Mouse (Mus musculus) lung, embryonic 15.5 days (tissue): ENCODE data around the gene Spock3. TPM values are rescaled to one million over a fixed set of nuclear protein-coding genes. Genes with fewer than 3 reads are reported as not detected.
A peak's percentile ranks its signal among the peaks of the same experiment; 100 is the strongest.
"Not testable (repeated sequence)": the region's sequence is repeated elsewhere in the genome, so short reads cannot be mapped to it uniquely, and the experiment has no call there.

Source experiments
- ATAC-seq: fragments of 200-750 bp; cut with Nextera tagmentation; 2 replicates; pipeline ENCODE4 v1.8.0; 2017; ENCODE audit warnings: moderate number of reproducible peaks, borderline replicate concordance; ENCODE audit not compliant: low FRiP score, low TSS enrichment; ENCODE audit errors: extremely low read depth
- H3K27ac ChIP-seq: fragments of 300-500 bp; sonication (generic); 2 replicates; pipeline ENCODE4 v1.5.1; 2015; ENCODE audit warnings: moderate library complexity, mild to moderate bottlenecking, inconsistent platforms
- H3K27me3 ChIP-seq: fragments of 300-500 bp; sonication (generic); 2 replicates; pipeline ENCODE4 v1.6.1; 2015; ENCODE audit warnings: inconsistent platforms
- H3K36me3 ChIP-seq: fragments of 300-500 bp; sonication (generic); 2 replicates; pipeline ENCODE4 v1.6.1; 2015; ENCODE audit warnings: inconsistent platforms
- H3K4me1 ChIP-seq: fragments of 300-500 bp; sonication (generic); 2 replicates; pipeline ENCODE4 v1.6.1; 2015; ENCODE audit warnings: inconsistent platforms
- H3K4me2 ChIP-seq: fragments of 300-500 bp; sonication (generic); 2 replicates; pipeline ENCODE4 v1.6.1; 2015; ENCODE audit warnings: inconsistent platforms, mild to moderate bottlenecking, moderate library complexity
- H3K4me3 ChIP-seq: fragments of 300-500 bp; sonication (generic); 2 replicates; pipeline ENCODE4 v1.5.1; 2015; ENCODE audit warnings: mild to moderate bottlenecking, inconsistent platforms
- H3K9ac ChIP-seq: fragments of 300-500 bp; sonication (generic); 2 replicates; pipeline ENCODE4 v1.6.1; 2015; ENCODE audit warnings: inconsistent platforms
- H3K9me3 ChIP-seq: fragments of 300-500 bp; sonication (generic); 2 replicates; pipeline ENCODE4 v1.6.1; 2016; ENCODE audit warnings: inconsistent platforms
- WGBS: fragments of 180-500 bp; shearing (Covaris S2); methylation state at CpG from one replicate; pipeline ENCODE4 v1.1.7; 2015; 5-methylcytosine and 5-hydroxymethylcytosine counted together
- polyA plus RNA-seq: library from polyadenylated mRNA; unstranded; fragments of >200 nt; fragmentation: Nextera tagmentation; extraction: Ambion mirVana; gene quantifications from 2 replicates; pipeline ENCODE4 v1.2.1, GENCODE M21; 2015

Gene Spock3
- 1.7 and 1.8 TPM in 2 replicates for polyA plus RNA-seq

DNA sequence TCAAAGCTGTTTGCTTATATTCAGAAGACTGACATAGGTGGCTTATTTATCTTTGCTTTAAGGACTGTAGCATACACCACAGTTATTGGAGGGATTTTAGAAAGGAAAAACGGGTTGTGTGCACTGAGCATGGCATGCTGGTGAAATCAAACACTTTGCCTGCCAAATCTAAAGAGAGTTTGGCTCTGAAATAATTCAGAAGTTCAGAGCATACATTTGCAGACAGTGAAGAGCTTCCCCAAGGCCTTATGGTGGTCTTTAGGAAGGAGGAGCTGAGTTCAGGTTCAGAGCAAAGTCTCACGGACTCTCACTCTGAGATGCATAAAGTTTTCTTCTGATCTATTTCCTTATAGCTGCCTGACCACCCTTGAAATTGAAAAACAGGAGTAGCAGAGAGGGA is at the start of gene Spock3:
Gene Spock3, plus strand, starts transcription at position 301 of the 400 bp plus-strand sequence.
- H3K4me2 ChIP-seq = peak within 1 kb of the TSS; percentile 91
- H3K9ac ChIP-seq = peak within 1 kb of the TSS; percentile 34; the same call in 1 of the 2 replicates
- H3K9me3 ChIP-seq = no peaks in the 10 kb centered on the region
- ATAC-seq = no peak
- no peaks in the 10 kb centered on the region for H3K27me3 ChIP-seq
- H3K4me1 ChIP-seq = 0 out of 2 replicates have a peak, but pooled peaks cover 3% of the 10 kb centered on the region
- no peaks in the 10 kb centered on the region for H3K36me3 ChIP-seq
- 23% methylated on average over 2 of the region's 2 CpGs for WGBS
- H3K4me3 ChIP-seq = peak within 1 kb of the TSS; percentile 41
- H3K27ac ChIP-seq = no peak within 1 kb of the TSS

DNA sequence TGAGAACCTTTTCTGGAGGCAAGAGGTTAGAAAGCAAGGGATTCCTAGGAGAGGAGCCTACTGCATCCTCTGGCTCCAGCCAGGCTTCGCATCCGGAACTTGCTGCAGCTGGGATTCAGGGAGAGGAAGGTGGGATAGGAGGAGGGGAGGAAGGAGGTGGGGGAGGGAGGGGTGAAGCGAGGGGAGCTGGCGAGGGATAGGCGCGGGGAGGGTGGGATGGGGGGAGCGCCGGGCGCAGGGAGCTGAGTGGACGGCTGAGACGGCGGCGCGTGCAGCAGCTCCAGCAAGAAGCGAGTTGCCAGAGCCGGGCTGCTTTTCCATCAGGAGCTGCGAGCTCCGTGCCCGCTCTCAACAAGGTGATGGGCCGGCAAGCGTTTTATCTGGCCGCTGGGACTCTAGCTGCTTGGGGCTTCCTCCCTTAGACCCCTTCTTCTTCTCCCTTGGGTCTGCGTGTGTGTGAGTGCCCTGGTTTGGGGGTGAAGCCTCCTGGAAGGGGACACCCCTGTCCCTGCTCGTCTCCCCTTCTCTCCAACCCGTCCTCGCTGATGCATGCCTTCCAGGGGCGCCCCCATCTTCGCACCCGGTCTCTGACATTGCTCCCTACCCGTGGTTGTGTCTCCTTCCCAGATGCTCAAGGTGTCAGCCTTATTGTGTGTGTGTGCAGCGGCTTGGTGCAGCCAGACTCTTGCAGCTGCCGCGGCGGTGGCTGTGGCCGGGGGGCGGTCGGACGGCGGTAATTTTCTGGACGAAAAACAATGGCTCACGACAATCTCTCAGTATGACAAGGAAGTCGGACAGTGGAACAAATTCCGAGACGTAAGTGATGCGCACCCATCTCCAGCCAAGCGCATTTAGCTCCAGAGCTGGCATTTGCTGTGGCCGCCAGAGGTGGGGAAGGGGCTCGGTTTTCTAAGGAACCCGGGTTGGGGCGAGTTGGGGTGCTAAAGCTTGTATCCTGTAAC is 645 bp downstream of the Spock3 start:
- no peaks in the 10 kb centered on the region for H3K36me3 ChIP-seq
- under 1% methylated on average over 48 of the region's 50 CpGs for WGBS
- no peaks in the 10 kb centered on the region for H3K27me3 ChIP-seq
- peak; percentile 42; the same call in 1 of the 2 replicates for ATAC-seq
- peak overlapping the region; percentile 34; the same call in 1 of the 2 replicates for H3K9ac ChIP-seq
- no peaks in the 10 kb centered on the region for H3K9me3 ChIP-seq
- H3K4me3 ChIP-seq = peak overlapping the region; percentile 41
- no peak overlapping the region for H3K27ac ChIP-seq
- H3K4me1 ChIP-seq = 0 out of 2 replicates have a peak, but pooled peaks cover 3% of the 10 kb centered on the region
- H3K4me2 ChIP-seq = peak overlapping the region; percentile 91

DNA sequence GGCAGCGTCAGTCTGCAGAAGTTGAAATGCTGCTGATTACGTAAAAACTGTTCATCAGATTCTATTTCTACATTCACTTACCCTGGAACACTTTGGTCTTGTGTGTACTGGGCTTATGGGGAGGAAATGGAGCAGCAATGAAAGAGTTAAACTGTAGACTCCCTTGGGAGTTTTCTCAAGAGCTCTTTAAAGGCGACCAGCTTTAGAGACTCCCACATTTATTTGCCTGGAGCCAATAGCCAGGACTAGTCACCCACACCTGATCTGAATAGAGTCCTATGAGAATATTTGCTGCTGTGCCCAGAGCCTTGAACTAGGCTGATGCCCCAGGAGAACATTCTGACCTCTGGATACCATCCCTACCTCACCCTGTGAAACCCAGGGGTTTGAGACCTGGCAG is 1.7 kb downstream of the Spock3 start:
- no peaks in the 10 kb centered on the region for H3K27me3 ChIP-seq
- no peak for ATAC-seq
- H3K4me3 ChIP-seq = peak overlapping the region; percentile 41
- no peaks in the 10 kb centered on the region for H3K36me3 ChIP-seq
- 0 out of 2 replicates have a peak, but pooled peaks cover 3% of the 10 kb centered on the region for H3K4me1 ChIP-seq
- H3K27ac ChIP-seq = no peak overlapping the region
- no peaks in the 10 kb centered on the region for H3K9me3 ChIP-seq
- peak overlapping the region; percentile 91 for H3K4me2 ChIP-seq
- 10% methylated on average over 3 of the region's 3 CpGs for WGBS
- no peak overlapping the region for H3K9ac ChIP-seq

DNA sequence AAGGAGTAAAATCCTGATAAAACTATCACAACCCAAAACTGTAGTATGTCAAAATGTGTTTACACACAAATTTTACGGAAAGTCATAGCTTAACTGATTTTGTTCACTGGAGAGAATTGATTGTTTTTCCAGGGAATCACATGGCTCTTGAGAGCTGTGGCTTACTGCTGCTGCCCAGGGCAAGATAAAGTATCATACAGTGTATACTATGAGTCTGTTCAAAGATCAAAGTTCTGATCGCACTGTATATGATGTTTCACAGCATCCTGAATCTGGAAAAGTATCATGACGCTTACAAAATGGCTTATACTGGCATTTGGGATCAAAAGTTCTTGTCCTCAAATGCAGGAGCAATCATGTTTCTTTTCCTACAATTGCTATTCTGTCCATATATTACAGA is 11.8 kb downstream of the Spock3 start:
- no peaks in the 10 kb centered on the region for H3K36me3 ChIP-seq
- 69% methylated on average over 3 of the region's 3 CpGs for WGBS
- no peak overlapping the region for H3K4me2 ChIP-seq
- no peak for ATAC-seq
- H3K27me3 ChIP-seq = no peaks in the 10 kb centered on the region
- no peak overlapping the region for H3K27ac ChIP-seq
- no peak overlapping the region for H3K4me3 ChIP-seq
- no peaks in the 10 kb centered on the region for H3K4me1 ChIP-seq
- no peaks in the 10 kb centered on the region for H3K9me3 ChIP-seq
- no peak overlapping the region for H3K9ac ChIP-seq

DNA sequence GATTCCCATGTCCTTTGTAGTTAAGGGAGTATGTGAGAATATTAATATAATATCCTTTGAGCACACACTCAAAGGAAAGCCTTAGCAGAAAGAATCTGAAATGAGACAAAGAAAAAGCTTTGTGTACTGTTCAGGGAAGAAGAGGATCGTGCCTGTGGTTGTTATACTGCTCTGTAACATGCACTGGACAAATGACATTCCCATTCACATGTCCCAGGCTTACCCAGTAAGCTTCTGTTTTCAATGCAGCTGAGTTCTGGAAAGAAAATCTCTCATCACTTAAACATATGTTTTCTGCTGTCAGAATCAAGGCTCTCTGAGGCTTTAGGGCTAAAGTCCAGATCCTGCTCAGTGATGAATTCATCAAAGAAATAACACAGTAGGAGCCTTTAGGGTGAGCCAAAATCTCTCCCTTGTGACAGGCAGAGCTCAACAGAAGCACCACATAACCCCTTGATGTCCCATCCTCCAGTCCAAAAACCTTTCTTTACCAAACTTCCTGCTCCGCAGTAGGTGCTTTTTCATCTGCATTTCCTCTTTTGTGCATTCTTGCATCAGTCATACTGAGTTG is 19.1 kb downstream of the Spock3 start:
- H3K4me3 ChIP-seq = no peak overlapping the region
- H3K27me3 ChIP-seq = no peaks in the 10 kb centered on the region
- no peak overlapping the region for H3K27ac ChIP-seq
- 74% methylated on average over 2 of the region's 2 CpGs for WGBS
- ATAC-seq = no peak
- no peak overlapping the region for H3K9ac ChIP-seq
- no peaks in the 10 kb centered on the region for H3K36me3 ChIP-seq
- no peaks in the 10 kb centered on the region for H3K4me1 ChIP-seq
- no peaks in the 10 kb centered on the region for H3K9me3 ChIP-seq
- H3K4me2 ChIP-seq = no peak overlapping the region

DNA sequence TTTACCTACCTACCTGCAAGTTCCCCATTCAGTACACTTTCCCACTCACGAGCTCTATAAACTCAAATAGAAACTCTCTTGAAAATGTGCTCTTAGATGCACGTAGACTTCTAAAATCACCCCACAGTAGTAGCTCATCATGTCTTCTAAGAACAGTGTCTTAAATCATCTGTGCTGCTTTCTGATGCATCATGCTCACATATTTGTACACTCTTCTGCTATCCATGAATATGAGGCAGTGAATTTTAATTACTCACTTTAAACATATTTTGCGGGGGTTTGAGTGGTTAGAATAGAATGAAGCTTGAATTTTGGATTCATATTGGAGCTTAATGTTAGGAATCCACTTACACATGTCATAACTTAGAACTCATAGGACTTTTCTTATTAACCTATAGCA is 138.2 kb downstream of the Spock3 start:
- 74% methylated on average over 3 of the region's 3 CpGs for WGBS
- no peak overlapping the region for H3K27ac ChIP-seq
- no peak overlapping the region for H3K4me3 ChIP-seq
- H3K27me3 ChIP-seq = no peaks in the 10 kb centered on the region
- no peak for ATAC-seq
- no peaks in the 10 kb centered on the region for H3K36me3 ChIP-seq
- no peak overlapping the region for H3K9ac ChIP-seq
- H3K9me3 ChIP-seq = no peaks in the 10 kb centered on the region
- no peak overlapping the region for H3K4me2 ChIP-seq
- H3K4me1 ChIP-seq = no peaks in the 10 kb centered on the region

DNA sequence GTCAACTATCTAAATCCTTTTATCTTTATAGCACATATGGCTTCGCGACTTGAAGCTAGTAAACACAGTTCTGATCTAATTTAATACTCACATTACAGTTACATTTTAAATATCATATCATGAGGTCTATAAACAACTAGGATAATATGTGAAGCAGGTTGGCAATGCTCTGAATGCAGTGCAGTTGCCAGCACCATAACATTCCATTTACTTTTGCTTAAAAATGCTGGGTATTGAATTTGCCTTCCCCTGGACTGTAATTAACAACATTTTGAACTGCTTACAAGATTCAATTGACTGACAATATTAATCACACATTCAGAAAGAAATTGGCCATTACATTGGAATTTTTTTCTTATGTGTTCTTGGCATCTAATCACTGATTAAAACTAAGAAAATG is 147.4 kb downstream of the Spock3 start:
- Histone ChIP-seq H3K27me3 (no peaks in the 10 kb centered on the region), H3K27ac (no peak overlapping the region), H3K9ac (no peak overlapping the region), H3K9me3 (no peaks in the 10 kb centered on the region), H3K4me3 (no peak overlapping the region), H3K36me3 (no peaks in the 10 kb centered on the region), H3K4me1 (no peaks in the 10 kb centered on the region), H3K4me2 (no peak overlapping the region)
- WGBS = 81% methylated on average over 2 of the region's 2 CpGs
- no peak for ATAC-seq

DNA sequence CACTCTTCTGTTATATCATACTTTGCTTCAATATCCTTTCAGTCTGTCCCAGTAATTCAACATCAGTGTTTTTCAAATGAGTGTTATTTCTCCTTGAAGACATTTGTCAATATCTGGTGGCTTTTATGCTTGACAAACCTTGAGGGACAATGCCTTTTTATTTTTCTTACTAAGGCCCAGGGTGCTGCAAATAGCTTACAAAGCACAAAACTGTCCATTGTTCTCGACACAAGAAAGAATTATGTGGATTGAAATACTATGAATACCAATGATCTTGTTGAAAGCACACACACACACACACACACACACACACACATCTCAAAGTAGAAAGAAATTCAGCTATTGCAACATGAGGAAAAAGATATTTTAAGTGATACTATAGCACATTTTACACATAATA is 159.0 kb downstream of the Spock3 start:
- WGBS = 59% methylated on average over 1 of the region's 1 CpGs
- no peak overlapping the region for H3K4me2 ChIP-seq
- H3K4me1 ChIP-seq = no peaks in the 10 kb centered on the region
- H3K4me3 ChIP-seq = no peak overlapping the region
- H3K27ac ChIP-seq = no peak overlapping the region
- no peak overlapping the region for H3K9ac ChIP-seq
- no peaks in the 10 kb centered on the region for H3K9me3 ChIP-seq
- H3K27me3 ChIP-seq = no peaks in the 10 kb centered on the region
- ATAC-seq = no peak
- no peaks in the 10 kb centered on the region for H3K36me3 ChIP-seq

DNA sequence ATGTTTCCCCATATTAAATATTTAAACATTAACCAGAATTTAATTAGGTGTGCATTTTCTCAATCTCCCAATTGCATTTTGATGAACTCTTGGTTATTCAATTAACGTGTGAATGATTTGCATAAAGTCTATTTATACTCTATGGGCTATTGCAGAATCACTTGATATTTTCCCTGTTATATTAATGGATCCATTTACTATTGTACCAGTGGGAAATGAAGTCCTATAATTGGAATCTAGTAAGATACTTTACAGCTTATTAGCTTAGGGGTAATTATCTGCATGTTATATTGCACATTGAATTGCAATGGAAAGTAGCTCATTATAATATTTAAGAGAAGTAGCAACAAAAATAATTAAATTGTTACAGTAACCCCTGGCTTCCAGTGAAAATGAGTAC is 162.1 kb downstream of the Spock3 start:
- no peak for ATAC-seq
- no peaks in the 10 kb centered on the region for H3K4me1 ChIP-seq
- H3K4me3 ChIP-seq = no peak overlapping the region
- no peaks in the 10 kb centered on the region for H3K9me3 ChIP-seq
- H3K27me3 ChIP-seq = no peaks in the 10 kb centered on the region
- no peak overlapping the region for H3K27ac ChIP-seq
- H3K4me2 ChIP-seq = no peak overlapping the region
- H3K36me3 ChIP-seq = no peaks in the 10 kb centered on the region
- H3K9ac ChIP-seq = no peak overlapping the region
- 58% methylated on average over 1 of the region's 1 CpGs for WGBS

DNA sequence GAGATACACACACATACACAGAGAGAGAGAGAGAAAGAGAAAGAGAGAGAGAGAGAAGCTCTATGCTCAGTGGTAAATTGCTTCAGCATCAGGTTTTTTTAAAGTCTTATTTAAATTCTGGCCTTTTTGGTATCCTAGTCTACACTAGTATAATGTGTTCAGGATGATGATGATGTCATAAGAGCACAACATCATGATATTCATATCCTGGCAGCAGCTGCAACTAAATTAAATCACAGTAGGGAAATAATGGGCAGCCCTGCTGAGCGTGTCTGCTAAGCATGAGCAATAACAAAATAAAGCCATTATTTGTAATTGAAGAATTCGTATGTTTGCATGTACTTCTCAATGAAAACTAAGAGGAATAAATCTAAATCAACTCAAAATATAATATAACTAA is 169.7 kb downstream of the Spock3 start:
- Histone ChIP-seq H3K4me1 (no peaks in the 10 kb centered on the region), H3K36me3 (no peaks in the 10 kb centered on the region), H3K9me3 (no peaks in the 10 kb centered on the region), H3K9ac (no peak overlapping the region), H3K27ac (no peak overlapping the region), H3K27me3 (no peaks in the 10 kb centered on the region), H3K4me3 (no peak overlapping the region), H3K4me2 (no peak overlapping the region)
- 76% methylated on average over 2 of the region's 2 CpGs for WGBS
- no peak for ATAC-seq

DNA sequence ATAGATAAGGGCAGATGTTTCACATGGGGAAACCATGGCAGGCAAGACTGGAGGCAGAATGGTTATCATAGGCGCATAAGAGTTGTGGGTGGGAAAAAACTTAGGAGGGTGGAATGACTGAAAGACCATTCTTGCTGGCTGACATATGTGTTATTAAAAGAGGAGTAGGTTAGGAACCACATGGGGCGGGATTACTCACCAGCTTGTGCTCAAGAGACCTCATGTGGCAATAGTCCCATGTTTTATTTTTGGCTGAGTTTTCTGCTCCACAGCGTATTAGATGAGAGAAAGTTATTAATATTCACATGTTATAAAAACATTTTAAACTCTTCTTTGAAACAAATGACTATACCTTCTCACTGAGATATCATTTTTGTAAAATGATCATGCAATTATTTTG is 184.6 kb downstream of the Spock3 start:
- Histone ChIP-seq H3K27ac (no peak overlapping the region), H3K36me3 (no peaks in the 10 kb centered on the region), H3K4me1 (no peaks in the 10 kb centered on the region), H3K4me3 (no peak overlapping the region), H3K9ac (no peak overlapping the region), H3K9me3 (no peaks in the 10 kb centered on the region), H3K27me3 (no peaks in the 10 kb centered on the region), H3K4me2 (no peak overlapping the region)
- no peak for ATAC-seq
- WGBS = 80% methylated on average over 3 of the region's 3 CpGs

DNA sequence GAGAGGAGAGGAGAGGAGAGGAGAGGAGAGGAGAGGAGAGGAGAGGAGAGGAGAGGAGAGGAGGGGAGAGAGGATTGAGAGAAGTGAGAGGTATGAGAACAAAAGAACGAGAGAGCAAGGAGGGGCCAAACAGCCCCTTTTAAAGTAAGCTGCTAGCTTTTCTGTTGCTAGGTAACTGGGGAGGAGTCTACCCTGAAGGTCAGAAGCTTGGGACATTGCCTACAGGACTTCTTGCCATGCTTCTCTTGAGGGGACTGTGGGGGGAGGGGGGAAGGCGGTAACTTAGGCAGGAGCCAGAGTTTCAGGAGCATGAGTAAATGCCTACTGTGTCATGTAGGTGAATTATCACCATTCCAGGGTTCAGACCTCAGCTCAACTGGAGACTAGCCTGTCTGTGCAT is 213.1 kb downstream of the Spock3 start:
- not testable (repeated sequence) for H3K36me3 ChIP-seq, H3K27me3 ChIP-seq, H3K4me1 ChIP-seq, H3K27ac ChIP-seq, H3K9me3 ChIP-seq, H3K9ac ChIP-seq, ATAC-seq, H3K4me2 ChIP-seq, H3K4me3 ChIP-seq
- WGBS = 54% methylated on average over 2 of the region's 2 CpGs
